Mouse (Mus musculus): ENCODE measurements around the gene Slc37a3. TPM values are rescaled to one million over a fixed set of nuclear protein-coding genes. Genes with fewer than 3 reads are reported as not detected.
"Not testable (repeated sequence)": the region's sequence is repeated elsewhere in the genome, so short reads cannot be mapped to it uniquely, and the experiment has no call there.

Gene Slc37a3
- 35.1 and 39.4 TPM in 2 replicates for polyA plus RNA-seq (2015; fragmentation: Nextera tagmentation; extraction: Ambion mirVana)

GRCm38 (mm10) chr6:39377311-39377827 is at the start of gene Slc37a3:
TSS of gene Slc37a3 (minus strand) at chr6:39377675.
- Histone ChIP-seq H3K36me3 (ENCODE audit: control insufficient read depth, insufficient read depth, low read length) (no peaks in the 10 kb centered on the region), H3K4me1 (ENCODE audit: control insufficient read depth, insufficient read depth, low read length) (peaks cover 24% of the 10 kb centered on the region), H3K4me2 (ENCODE audit: low read depth, low read length) (peak within 1 kb of the TSS; percentile 80), H3K27me3 (replicated peaks; ENCODE audit: control insufficient read depth, insufficient read depth, low read length) (no peaks in the 10 kb centered on the region), H3K4me3 (ENCODE audit: low read length) (peak within 1 kb of the TSS; percentile 93), H3K9me3 (ENCODE audit: control insufficient read depth, low read length) (no peaks in the 10 kb centered on the region), H3K27ac (ENCODE audit: low read length) (no peak within 1 kb of the TSS), H3K9ac (ENCODE audit: low read depth, low read length) (peak within 1 kb of the TSS; percentile 95)
- under 1% methylated on average over 43 of the region's 43 CpGs for WGBS
- ATAC-seq: peak; percentile 86

- no peak for ATAC-seq
- H3K9me3 ChIP-seq (ENCODE audit: control insufficient read depth, low read length): no peaks in the 10 kb centered on the region
- WGBS: 81% methylated on average over 4 of the region's 4 CpGs
- H3K4me2 ChIP-seq (ENCODE audit: low read depth, low read length): no peak overlapping the region
- no peak overlapping the region for H3K27ac ChIP-seq (ENCODE audit: low read length)
- H3K9ac ChIP-seq (ENCODE audit: low read depth, low read length): no peak overlapping the region
- H3K27me3 ChIP-seq (replicated peaks; ENCODE audit: control insufficient read depth, insufficient read depth, low read length): no peaks in the 10 kb centered on the region
- H3K4me1 ChIP-seq (ENCODE audit: control insufficient read depth, insufficient read depth, low read length): no peaks in the 10 kb centered on the region
- H3K36me3 ChIP-seq (ENCODE audit: control insufficient read depth, insufficient read depth, low read length): no peaks in the 10 kb centered on the region
- no peak overlapping the region for H3K4me3 ChIP-seq (ENCODE audit: low read length)
Measured at GRCm38 (mm10) chr6:39426725-39427124, 49.2 kb upstream of the Slc37a3 start.

GRCm38 (mm10) chr6:39425181-39425580 is 47.7 kb upstream of the Slc37a3 start:
- no peak for ATAC-seq
- 87% methylated on average over 2 of the region's 2 CpGs for WGBS
- no peaks in the 10 kb centered on the region for H3K4me1 ChIP-seq (ENCODE audit: control insufficient read depth, insufficient read depth, low read length)
- no peak overlapping the region for H3K4me3 ChIP-seq (ENCODE audit: low read length)
- no peaks in the 10 kb centered on the region for H3K9me3 ChIP-seq (ENCODE audit: control insufficient read depth, low read length)
- no peak overlapping the region for H3K27ac ChIP-seq (ENCODE audit: low read length)
- H3K4me2 ChIP-seq (ENCODE audit: low read depth, low read length): no peak overlapping the region
- no peaks in the 10 kb centered on the region for H3K36me3 ChIP-seq (ENCODE audit: control insufficient read depth, insufficient read depth, low read length)
- no peak overlapping the region for H3K9ac ChIP-seq (ENCODE audit: low read depth, low read length)
- H3K27me3 ChIP-seq (replicated peaks; ENCODE audit: control insufficient read depth, insufficient read depth, low read length): no peaks in the 10 kb centered on the region

DNA sequence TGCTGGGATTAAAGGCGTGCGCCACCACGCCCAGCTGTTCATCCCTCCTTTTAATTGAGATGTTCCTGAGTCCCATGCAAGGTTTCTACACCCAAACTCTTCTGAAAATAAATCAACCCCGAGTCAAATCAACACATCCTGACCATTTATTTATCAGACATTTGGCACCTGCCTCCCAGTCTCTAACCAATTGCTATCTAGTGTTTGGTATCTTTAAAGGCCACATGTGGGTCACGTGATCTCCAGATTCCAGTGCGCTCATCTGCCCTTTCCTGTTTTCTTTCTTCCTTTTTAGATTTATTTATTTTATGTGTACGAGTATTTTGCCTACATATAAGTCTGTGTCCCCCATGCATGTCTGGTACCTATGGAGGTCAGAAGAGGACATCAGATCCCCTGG is 46.2 kb upstream of the Slc37a3 start:
- no peak overlapping the region for H3K4me2 ChIP-seq (ENCODE audit: low read depth, low read length)
- H3K36me3 ChIP-seq (ENCODE audit: control insufficient read depth, insufficient read depth, low read length): no peaks in the 10 kb centered on the region
- no peak overlapping the region for H3K9ac ChIP-seq (ENCODE audit: low read depth, low read length)
- ATAC-seq: no peak
- 88% methylated on average over 7 of the region's 7 CpGs for WGBS
- H3K9me3 ChIP-seq (ENCODE audit: control insufficient read depth, low read length): no peaks in the 10 kb centered on the region
- H3K4me3 ChIP-seq (ENCODE audit: low read length): no peak overlapping the region
- no peaks in the 10 kb centered on the region for H3K4me1 ChIP-seq (ENCODE audit: control insufficient read depth, insufficient read depth, low read length)
- H3K27ac ChIP-seq (ENCODE audit: low read length): no peak overlapping the region
- H3K27me3 ChIP-seq (replicated peaks; ENCODE audit: control insufficient read depth, insufficient read depth, low read length): no peaks in the 10 kb centered on the region; the same call in 1 of the 2 replicates

DNA sequence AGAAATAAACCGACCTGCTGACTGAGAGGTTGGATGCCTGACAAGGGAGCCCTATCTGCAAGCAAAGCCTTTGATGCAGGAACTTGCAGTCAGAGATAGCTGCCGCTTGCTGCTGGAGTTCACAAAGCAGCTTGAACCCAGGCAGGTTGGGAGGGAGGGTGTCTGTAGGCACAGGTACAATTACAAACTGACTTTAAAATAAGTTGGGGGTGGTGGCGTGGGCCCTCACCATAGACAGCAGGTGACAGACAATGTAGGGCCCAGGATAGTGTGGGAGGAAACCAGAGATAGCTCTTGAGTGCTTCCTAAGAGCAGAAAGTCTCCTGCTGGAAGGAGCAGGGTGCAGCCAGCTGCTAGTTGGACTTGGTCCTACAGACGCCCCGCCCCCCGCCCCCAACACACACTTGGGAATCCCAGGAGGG is 45.7 kb upstream of the Slc37a3 start:
- no peak overlapping the region for H3K4me3 ChIP-seq (ENCODE audit: low read length)
- no peak overlapping the region for H3K27ac ChIP-seq (ENCODE audit: low read length)
- no peaks in the 10 kb centered on the region for H3K9me3 ChIP-seq (ENCODE audit: control insufficient read depth, low read length)
- H3K27me3 ChIP-seq (replicated peaks; ENCODE audit: control insufficient read depth, insufficient read depth, low read length): no peaks in the 10 kb centered on the region; the same call in 1 of the 2 replicates
- ATAC-seq: no peak
- no peaks in the 10 kb centered on the region for H3K4me1 ChIP-seq (ENCODE audit: control insufficient read depth, insufficient read depth, low read length)
- no peaks in the 10 kb centered on the region for H3K36me3 ChIP-seq (ENCODE audit: control insufficient read depth, insufficient read depth, low read length)
- WGBS: 66% methylated on average over 6 of the region's 6 CpGs
- no peak overlapping the region for H3K9ac ChIP-seq (ENCODE audit: low read depth, low read length)
- no peak overlapping the region for H3K4me2 ChIP-seq (ENCODE audit: low read depth, low read length)

- H3K4me3 ChIP-seq (ENCODE audit: low read length): no peak overlapping the region; the same call in 1 of the 2 replicates
- ATAC-seq: no peak
- no peak overlapping the region for H3K4me2 ChIP-seq (ENCODE audit: low read depth, low read length)
- H3K27me3 ChIP-seq (replicated peaks; ENCODE audit: control insufficient read depth, insufficient read depth, low read length): no peaks in the 10 kb centered on the region; the same call in 1 of the 2 replicates
- H3K9ac ChIP-seq (ENCODE audit: low read depth, low read length): no peak overlapping the region
- WGBS: 50% methylated on average over 4 of the region's 4 CpGs
- H3K27ac ChIP-seq (ENCODE audit: low read length): no peak overlapping the region
- no peaks in the 10 kb centered on the region for H3K4me1 ChIP-seq (ENCODE audit: control insufficient read depth, insufficient read depth, low read length)
- no peaks in the 10 kb centered on the region for H3K9me3 ChIP-seq (ENCODE audit: control insufficient read depth, low read length)
- H3K36me3 ChIP-seq (ENCODE audit: control insufficient read depth, insufficient read depth, low read length): no peaks in the 10 kb centered on the region
Measured at GRCm38 (mm10) chr6:39420867-39421266, 43.4 kb upstream of the Slc37a3 start.

DNA sequence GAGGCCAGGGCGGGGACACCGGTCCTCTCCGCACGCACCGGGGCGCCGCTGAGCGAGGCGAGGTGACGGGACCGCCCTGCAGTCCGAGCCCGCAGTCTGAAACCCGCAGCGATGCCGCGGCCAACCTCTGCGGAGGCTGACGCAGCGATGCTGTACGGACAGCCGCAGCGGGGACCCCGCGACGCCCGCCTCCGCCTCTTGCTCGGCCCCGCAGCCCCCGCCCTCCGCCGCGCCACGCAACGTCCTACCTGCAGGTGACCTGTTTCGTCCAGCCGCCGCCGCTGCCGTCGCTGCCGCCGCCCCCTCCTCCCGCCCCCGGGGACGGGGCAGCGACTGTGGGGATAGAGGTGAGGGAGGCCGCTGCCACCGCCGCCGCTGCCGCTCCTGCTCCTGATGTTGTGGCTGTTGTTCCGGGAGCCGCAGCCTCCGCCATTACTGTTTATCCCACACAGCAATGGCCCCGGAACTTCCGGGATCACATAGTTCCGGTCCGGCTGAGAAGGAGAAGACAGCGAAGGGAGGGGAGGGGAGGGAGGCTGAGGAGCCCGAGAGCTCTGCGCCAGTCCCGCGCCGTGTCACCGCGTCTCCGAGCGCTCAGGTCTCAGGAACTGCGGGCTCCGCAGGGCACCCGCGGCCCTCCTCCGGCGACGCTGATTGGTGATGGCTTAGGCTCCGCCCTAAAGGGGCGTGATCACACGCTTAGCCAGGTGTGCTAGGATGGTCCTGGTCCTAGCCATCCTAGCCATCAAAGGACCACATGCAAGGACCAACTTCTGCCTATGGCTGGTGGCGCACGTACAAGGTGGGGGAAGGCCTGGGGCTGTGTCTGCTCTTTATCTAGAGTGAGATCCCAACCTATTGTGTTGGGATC is 42.6 kb upstream of the Slc37a3 start, which contains the start of gene Mkrn1:
Mkrn1 (minus strand) TSS at position 612 of the 871 bp plus-strand sequence.
- under 1% methylated on average over 78 of the region's 82 CpGs for WGBS
- peak within 1 kb of the TSS; percentile 71 for H3K4me2 ChIP-seq (ENCODE audit: low read depth, low read length)
- H3K4me1 ChIP-seq (ENCODE audit: control insufficient read depth, insufficient read depth, low read length): no peaks in the 10 kb centered on the region
- peak; percentile 93 for ATAC-seq
- H3K9ac ChIP-seq (ENCODE audit: low read depth, low read length): peak within 1 kb of the TSS; percentile 90
- H3K4me3 ChIP-seq (ENCODE audit: low read length): peak within 1 kb of the TSS; percentile 100
- no peaks in the 10 kb centered on the region for H3K36me3 ChIP-seq (ENCODE audit: control insufficient read depth, insufficient read depth, low read length)
- H3K9me3 ChIP-seq (ENCODE audit: control insufficient read depth, low read length): no peaks in the 10 kb centered on the region
- peak within 1 kb of the TSS; percentile 92 for H3K27ac ChIP-seq (ENCODE audit: low read length)
- no peaks in the 10 kb centered on the region; the same call in 1 of the 2 replicates for H3K27me3 ChIP-seq (replicated peaks; ENCODE audit: control insufficient read depth, insufficient read depth, low read length)

DNA sequence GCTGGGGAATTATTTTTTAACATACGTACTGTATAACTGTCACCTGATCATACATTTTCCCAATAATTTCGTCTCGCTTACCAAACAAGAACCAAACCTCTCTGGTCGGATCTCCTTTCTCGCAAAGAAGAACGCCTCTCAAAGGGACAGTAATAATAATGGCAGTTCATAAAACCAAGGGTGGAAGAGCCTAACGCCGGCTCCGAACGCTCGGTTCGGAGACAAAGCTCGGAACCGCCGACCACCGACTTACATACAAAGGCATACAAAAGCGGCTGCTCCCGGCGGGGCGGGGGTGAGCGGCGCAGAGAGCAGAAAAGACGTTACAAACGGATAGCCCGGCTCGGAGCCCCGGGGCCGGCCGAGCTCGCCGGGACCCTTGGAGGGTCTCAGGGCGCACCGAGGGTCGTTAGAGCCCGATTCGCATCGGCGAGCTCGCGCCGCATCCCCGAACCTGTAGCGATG is 41.9 kb upstream of the Slc37a3 start:
- H3K36me3 ChIP-seq (ENCODE audit: control insufficient read depth, insufficient read depth, low read length): no peaks in the 10 kb centered on the region
- H3K4me3 ChIP-seq (ENCODE audit: low read length): peak overlapping the region; percentile 100
- under 1% methylated on average over 43 of the region's 43 CpGs for WGBS
- peak overlapping the region; percentile 92 for H3K27ac ChIP-seq (ENCODE audit: low read length)
- H3K4me1 ChIP-seq (ENCODE audit: control insufficient read depth, insufficient read depth, low read length): no peaks in the 10 kb centered on the region
- ATAC-seq: peak; percentile 24; the same call in 1 of the 2 replicates
- peak overlapping the region; percentile 71 for H3K4me2 ChIP-seq (ENCODE audit: low read depth, low read length)
- no peaks in the 10 kb centered on the region for H3K9me3 ChIP-seq (ENCODE audit: control insufficient read depth, low read length)
- H3K9ac ChIP-seq (ENCODE audit: low read depth, low read length): peak overlapping the region; percentile 90
- H3K27me3 ChIP-seq (replicated peaks; ENCODE audit: control insufficient read depth, insufficient read depth, low read length): no peaks in the 10 kb centered on the region; the same call in 1 of the 2 replicates

DNA sequence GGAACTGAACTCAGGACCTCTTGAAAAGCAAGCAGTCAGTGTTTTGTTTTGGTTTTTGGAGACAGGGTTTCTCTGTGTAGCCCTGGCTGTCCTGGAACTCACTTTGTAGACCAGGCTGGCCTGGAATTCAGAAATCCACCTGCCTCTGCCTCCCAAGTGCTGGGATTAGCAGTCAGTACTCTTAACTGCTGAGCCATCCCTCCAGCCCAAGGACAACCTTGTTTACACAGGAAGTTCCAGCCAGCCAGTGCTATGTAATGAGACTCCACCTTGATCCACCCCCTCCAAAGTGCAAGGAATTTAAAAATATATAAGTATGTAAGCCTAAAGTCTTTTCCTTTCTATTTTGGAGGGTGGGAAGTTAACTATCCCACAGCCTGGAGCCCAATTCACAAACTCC is 39.2 kb upstream of the Slc37a3 start:
- not testable (repeated sequence) for H3K4me1 ChIP-seq (ENCODE audit: control insufficient read depth, insufficient read depth, low read length); H3K27ac ChIP-seq (ENCODE audit: low read length); H3K36me3 ChIP-seq (ENCODE audit: control insufficient read depth, insufficient read depth, low read length); H3K4me3 ChIP-seq (ENCODE audit: low read length); H3K27me3 ChIP-seq (replicated peaks; ENCODE audit: control insufficient read depth, insufficient read depth, low read length); H3K9ac ChIP-seq (ENCODE audit: low read depth, low read length); H3K9me3 ChIP-seq (ENCODE audit: control insufficient read depth, low read length); ATAC-seq; H3K4me2 ChIP-seq (ENCODE audit: low read depth, low read length)

Measured in intestine, embryonic 16.5 days (tissue).